Mouse (Mus musculus) heart, postnatal 0 days (tissue): ENCODE measurements around the gene Fign. TPM values are rescaled to one million over a fixed set of nuclear protein-coding genes. Genes with fewer than 3 reads are reported as not detected.

ENCODE experiments used
- ATAC-seq: fragments of 200-750 bp; cut with Nextera tagmentation; 2 replicates; pipeline ENCODE4 v1.8.0; 2017; ENCODE audit warnings: low read depth, moderate number of reproducible peaks, moderate library complexity; ENCODE audit not compliant: insufficient read depth
- DNase-seq: peaks from one replicate; pipeline ENCODE4 v3.0.0-alpha.2; 2016; ENCODE audit warnings: low spot score
- H3K27ac ChIP-seq: fragments of 300-500 bp; sonication (generic); 2 replicates; pipeline ENCODE4 v1.5.1; 2014; ENCODE audit warnings: low read depth, mild to moderate bottlenecking
- H3K27me3 ChIP-seq: fragments of 300-500 bp; sonication (generic); 2 replicates; pipeline ENCODE4 v1.6.1; 2014; ENCODE audit warnings: low read length, mixed read lengths; ENCODE audit not compliant: control insufficient read depth, insufficient read depth
- H3K36me3 ChIP-seq: fragments of 300-500 bp; sonication (generic); replicated peaks from 2 replicates; pipeline ENCODE4 v1.6.1; 2014; ENCODE audit warnings: low read length, mixed read lengths; ENCODE audit not compliant: control insufficient read depth, insufficient read depth
- H3K4me1 ChIP-seq: fragments of 300-500 bp; sonication (generic); 2 replicates; pipeline ENCODE4 v1.6.1; 2014; ENCODE audit warnings: antibody characterized with exemption; ENCODE audit not compliant: control insufficient read depth, insufficient read depth
- H3K4me2 ChIP-seq: fragments of 300-500 bp; sonication (generic); 2 replicates; pipeline ENCODE4 v1.6.1; 2014; ENCODE audit warnings: low read depth, mild to moderate bottlenecking, low read length, moderate library complexity
- H3K4me3 ChIP-seq: fragments of 300-500 bp; sonication (generic); 2 replicates; pipeline ENCODE4 v1.5.1; 2014; ENCODE audit warnings: low read depth, low read length
- H3K9ac ChIP-seq: fragments of 300-500 bp; sonication (generic); replicated peaks from 2 replicates; pipeline ENCODE4 v1.6.1; 2014; ENCODE audit warnings: low read depth, low read length, mixed read lengths
- H3K9me3 ChIP-seq: fragments of 300-500 bp; sonication (generic); replicated peaks from 2 replicates; pipeline ENCODE4 v1.6.1; 2016; ENCODE audit warnings: low read length; ENCODE audit not compliant: control insufficient read depth
- CTCF ChIP-seq: IDR thresholded peaks from 2 replicates; pipeline ENCODE4 v1.5.1; 2016; ENCODE audit warnings: antibody characterized with exemption, control low read depth, low read depth
- EP300 ChIP-seq: IDR thresholded peaks from 2 replicates; pipeline ENCODE4 v1.6.1; 2016; ENCODE audit warnings: antibody characterized with exemption, low read depth
- WGBS: fragments of 180-500 bp; shearing (Covaris S2); extraction: QIAGEN DNeasy Blood & Tissue Kit; methylation state at CpG from one replicate; pipeline ENCODE4 v1.1.7; 2014; 5-methylcytosine and 5-hydroxymethylcytosine counted together
- polyA plus RNA-seq: library from polyadenylated mRNA; unstranded; fragments of >200 nt; fragmentation: Nextera tagmentation; extraction: Ambion mirVana; gene quantifications from 2 replicates; pipeline ENCODE4 v1.2.1, GENCODE M21; 2015
- total RNA-seq: library from RNA; depleted of rRNA; stranded (reverse); fragments of >200 nt; gene quantifications from 2 replicates; pipeline ENCODE4 v1.2.3, GENCODE M21; 2014; ENCODE audit warnings: low replicate concordance

Gene Fign
- total and polyA plus RNA-seq, 2 experiments from 2014 or later: 5.2 to 6.4 TPM

GRCm38 (mm10) chr2:63985426-63985825, 112.4 kb downstream of the Fign start:
- Histone ChIP-seq H3K4me3 (no peak overlapping the region), H3K36me3 (0 out of 2 replicates have a peak, but pooled peaks cover 2% of the 10 kb centered on the region), H3K4me1 (0 out of 2 replicates have a peak, but pooled peaks cover 8% of the 10 kb centered on the region), H3K9me3 (no peaks in the 10 kb centered on the region), H3K9ac (no peak overlapping the region), H3K27ac (no peak overlapping the region), H3K4me2 (no peak overlapping the region), H3K27me3 (no peaks in the 10 kb centered on the region)
- DNase-seq (no peak), ATAC-seq (no peak)
- TF ChIP-seq EP300 (no peak), CTCF (no peak)
- WGBS: 93% methylated on average over 2 of the region's 2 CpGs

GRCm38 (mm10) chr2:63982351-63982751, 115.5 kb downstream of the Fign start:
- H3K4me1 ChIP-seq: 0 out of 2 replicates have a peak, but pooled peaks cover 3% of the 10 kb centered on the region
- H3K9me3 ChIP-seq: no peaks in the 10 kb centered on the region
- H3K4me2 ChIP-seq: peak overlapping the region; percentile 42
- no peak overlapping the region for H3K4me3 ChIP-seq
- H3K36me3 ChIP-seq: peaks cover 24% of the 10 kb centered on the region; the same call in 1 of the 2 replicates
- DNase-seq (peak; percentile 95), ATAC-seq (peak; percentile 95)
- no peak overlapping the region for H3K9ac ChIP-seq
- H3K27ac ChIP-seq: peak overlapping the region; percentile 69
- 23% methylated on average over 4 of the region's 4 CpGs for WGBS
- TF ChIP-seq EP300 (0 out of 2 replicates have a peak, but pooled peaks have one; percentile 64), CTCF (no peak)
- H3K27me3 ChIP-seq: no peaks in the 10 kb centered on the region

- H3K4me2 ChIP-seq: peak overlapping the region; percentile 42
- WGBS: 40% methylated on average over 7 of the region's 7 CpGs
Observed at GRCm38 (mm10) chr2:63981449-63981848, 116.4 kb downstream of the Fign start.

GRCm38 (mm10) chr2:63969633-63970032, 128.2 kb downstream of the Fign start:
- H3K27ac ChIP-seq: no peak overlapping the region
- H3K4me2 ChIP-seq: no peak overlapping the region
- ATAC-seq (no peak), DNase-seq (no peak)
- TF ChIP-seq EP300: no peak
- no peak for TF ChIP-seq CTCF
- no peak overlapping the region for H3K4me3 ChIP-seq
- H3K36me3 ChIP-seq: no peaks in the 10 kb centered on the region
- peaks cover 4% of the 10 kb centered on the region for H3K4me1 ChIP-seq
- H3K27me3 ChIP-seq: no peaks in the 10 kb centered on the region
- H3K9me3 ChIP-seq: no peaks in the 10 kb centered on the region
- 81% methylated on average over 4 of the region's 4 CpGs for WGBS
- H3K9ac ChIP-seq: no peak overlapping the region

More at GRCm38 (mm10) chr2:63981449-63981848, 116.4 kb downstream of the Fign start:
- Histone ChIP-seq H3K27ac (peak overlapping the region; percentile 69), H3K27me3 (no peaks in the 10 kb centered on the region), H3K4me3 (peak overlapping the region; percentile 5; the same call in 1 of the 2 replicates), H3K9ac (no peak overlapping the region; the same call in 1 of the 2 replicates), H3K9me3 (no peaks in the 10 kb centered on the region), H3K36me3 (peaks cover 24% of the 10 kb centered on the region; the same call in 1 of the 2 replicates), H3K4me1 (0 out of 2 replicates have a peak, but pooled peaks cover 3% of the 10 kb centered on the region)
- DNase-seq: no peak
- TF ChIP-seq CTCF: no peak
- no peak for TF ChIP-seq EP300
- no peak for ATAC-seq

- H3K27ac ChIP-seq: no peak overlapping the region
- H3K9ac ChIP-seq: no peak overlapping the region
- no peak overlapping the region for H3K4me2 ChIP-seq
- no peaks in the 10 kb centered on the region for H3K27me3 ChIP-seq
- no peaks in the 10 kb centered on the region for H3K4me1 ChIP-seq
- ATAC-seq (no peak), DNase-seq (no peak)
- H3K9me3 ChIP-seq: no peaks in the 10 kb centered on the region
- H3K4me3 ChIP-seq: no peak overlapping the region
- H3K36me3 ChIP-seq: no peaks in the 10 kb centered on the region
- WGBS: 87% methylated on average over 2 of the region's 2 CpGs
- TF ChIP-seq EP300 (no peak), CTCF (no peak)
Observed at GRCm38 (mm10) chr2:63931041-63931440, 166.8 kb downstream of the Fign start.
